Mouse (Mus musculus): ENCODE data around the gene Alkbh8. TPM values are rescaled to one million over a fixed set of nuclear protein-coding genes. Genes with fewer than 3 reads are reported as not detected.
A peak's percentile ranks its signal among the peaks of the same experiment; 100 is the strongest.
"Not testable (repeated sequence)": the region's sequence is repeated elsewhere in the genome, so short reads cannot be mapped to it uniquely, and the experiment has no call there.

Alkbh8 gene
- polyA plus RNA-seq, 1 experiment from 2014 or later = 61.6 TPM

- DNase-seq (ENCODE audit: low spot score) (no peak), ATAC-seq (ENCODE audit: low FRiP score) (no peak)
- no peak overlapping the region for H3K4me2 ChIP-seq (replicated peaks)
- H3K4me1 ChIP-seq (replicated peaks; ENCODE audit: control insufficient read depth, insufficient read depth, low read length) = no peaks in the 10 kb centered on the region
- no peaks in the 10 kb centered on the region for H3K27me3 ChIP-seq (ENCODE audit: control insufficient read depth, insufficient read depth, low read length)
- H3K9ac ChIP-seq = no peak overlapping the region
- H3K9me3 ChIP-seq (ENCODE audit: control insufficient read depth, low read length) = no peaks in the 10 kb centered on the region
- H3K4me3 ChIP-seq (replicated peaks; ENCODE audit: low read length) = no peak overlapping the region
- H3K36me3 ChIP-seq (replicated peaks; ENCODE audit: control insufficient read depth, insufficient read depth) = peaks cover 67% of the 10 kb centered on the region
- no peak overlapping the region for H3K27ac ChIP-seq
These were observed 10.2 kb downstream of the Alkbh8 start for GRCm38 (mm10) chr9:3345136-3345535.

- 77% methylated on average over 1 of the region's 1 CpGs for WGBS
- no peak for DNase-seq (ENCODE audit: low spot score)
- Histone ChIP-seq H3K27me3 (ENCODE audit: control insufficient read depth, insufficient read depth, low read length) (no peaks in the 10 kb centered on the region), H3K9ac (no peak overlapping the region), H3K4me2 (replicated peaks) (no peak overlapping the region), H3K4me1 (replicated peaks; ENCODE audit: control insufficient read depth, insufficient read depth, low read length) (no peaks in the 10 kb centered on the region), H3K27ac (no peak overlapping the region), H3K4me3 (replicated peaks; ENCODE audit: low read length) (no peak overlapping the region), H3K36me3 (replicated peaks; ENCODE audit: control insufficient read depth, insufficient read depth) (peaks cover 69% of the 10 kb centered on the region), H3K9me3 (ENCODE audit: control insufficient read depth, low read length) (no peaks in the 10 kb centered on the region)
- ATAC-seq (ENCODE audit: low FRiP score) = no peak
These were observed 11.0 kb downstream of the Alkbh8 start for GRCm38 (mm10) chr9:3345967-3346366.

- ATAC-seq (ENCODE audit: low FRiP score) = no peak
- 69% methylated on average over 1 of the region's 1 CpGs for WGBS
These were observed 15.1 kb downstream of the Alkbh8 start for GRCm38 (mm10) chr9:3350056-3350455.

GRCm38 (mm10) chr9:3376323-3376722 is 41.4 kb downstream of the Alkbh8 start:
- not testable (repeated sequence) for H3K4me1 ChIP-seq (replicated peaks; ENCODE audit: control insufficient read depth, insufficient read depth, low read length); DNase-seq (ENCODE audit: low spot score); H3K9ac ChIP-seq; H3K4me2 ChIP-seq (replicated peaks); H3K4me3 ChIP-seq (replicated peaks; ENCODE audit: low read length); ATAC-seq (ENCODE audit: low FRiP score); H3K27me3 ChIP-seq (ENCODE audit: control insufficient read depth, insufficient read depth, low read length); H3K27ac ChIP-seq; H3K9me3 ChIP-seq (ENCODE audit: control insufficient read depth, low read length)
- peaks cover 23% of the 10 kb centered on the region for H3K36me3 ChIP-seq (replicated peaks; ENCODE audit: control insufficient read depth, insufficient read depth)
- 44% methylated on average over 1 of the region's 1 CpGs for WGBS

More at GRCm38 (mm10) chr9:3350056-3350455, 15.1 kb downstream of the Alkbh8 start:
- no peak overlapping the region for H3K4me3 ChIP-seq (replicated peaks; ENCODE audit: low read length)
- no peaks in the 10 kb centered on the region for H3K9me3 ChIP-seq (ENCODE audit: control insufficient read depth, low read length)
- H3K4me2 ChIP-seq (replicated peaks) = no peak overlapping the region
- H3K36me3 ChIP-seq (replicated peaks; ENCODE audit: control insufficient read depth, insufficient read depth) = peaks cover 62% of the 10 kb centered on the region
- H3K9ac ChIP-seq = no peak overlapping the region
- no peaks in the 10 kb centered on the region for H3K27me3 ChIP-seq (ENCODE audit: control insufficient read depth, insufficient read depth, low read length)
- H3K4me1 ChIP-seq (replicated peaks; ENCODE audit: control insufficient read depth, insufficient read depth, low read length) = no peaks in the 10 kb centered on the region
- no peak overlapping the region for H3K27ac ChIP-seq
- DNase-seq (ENCODE audit: low spot score) = no peak

- Histone ChIP-seq H3K4me2 (replicated peaks) (peak within 1 kb of the TSS; percentile 54), H3K27ac (peak within 1 kb of the TSS; percentile 23; the same call in 1 of the 2 replicates), H3K36me3 (replicated peaks; ENCODE audit: control insufficient read depth, insufficient read depth) (no peaks in the 10 kb centered on the region), H3K9me3 (ENCODE audit: control insufficient read depth, low read length) (no peaks in the 10 kb centered on the region), H3K9ac (peak within 1 kb of the TSS; percentile 67), H3K4me1 (replicated peaks; ENCODE audit: control insufficient read depth, insufficient read depth, low read length) (no peaks in the 10 kb centered on the region), H3K27me3 (ENCODE audit: control insufficient read depth, insufficient read depth, low read length) (no peaks in the 10 kb centered on the region), H3K4me3 (replicated peaks; ENCODE audit: low read length) (peak within 1 kb of the TSS; percentile 59)
- peak; percentile 96 for ATAC-seq (ENCODE audit: low FRiP score)
- under 1% methylated on average over 28 of the region's 28 CpGs for WGBS
- peak; percentile 94 for DNase-seq (ENCODE audit: low spot score)
These were observed 68.6 kb downstream of the Alkbh8 start, which contains the start of gene Cwf19l2 for GRCm38 (mm10) chr9:3403251-3404208. TSS of gene Cwf19l2 (plus strand) at chr9:3403592.

GRCm38 (mm10) chr9:3404372-3404771 is 69.4 kb downstream of the Alkbh8 start:
- peak; percentile 24 for DNase-seq (ENCODE audit: low spot score)
- H3K27ac ChIP-seq = peak overlapping the region; percentile 23; the same call in 1 of the 2 replicates
- H3K36me3 ChIP-seq (replicated peaks; ENCODE audit: control insufficient read depth, insufficient read depth) = no peaks in the 10 kb centered on the region
- H3K27me3 ChIP-seq (ENCODE audit: control insufficient read depth, insufficient read depth, low read length) = no peaks in the 10 kb centered on the region
- no peaks in the 10 kb centered on the region for H3K4me1 ChIP-seq (replicated peaks; ENCODE audit: control insufficient read depth, insufficient read depth, low read length)
- H3K9me3 ChIP-seq (ENCODE audit: control insufficient read depth, low read length) = no peaks in the 10 kb centered on the region
- WGBS = 1% methylated on average over 13 of the region's 13 CpGs
- H3K4me2 ChIP-seq (replicated peaks) = peak overlapping the region; percentile 54
- H3K4me3 ChIP-seq (replicated peaks; ENCODE audit: low read length) = peak overlapping the region; percentile 59
- peak overlapping the region; percentile 67 for H3K9ac ChIP-seq
- ATAC-seq (ENCODE audit: low FRiP score) = peak; percentile 32; the same call in 1 of the 2 replicates

- DNase-seq (ENCODE audit: low spot score); H3K36me3 ChIP-seq (replicated peaks; ENCODE audit: control insufficient read depth, insufficient read depth); H3K9me3 ChIP-seq (ENCODE audit: control insufficient read depth, low read length); ATAC-seq (ENCODE audit: low FRiP score); H3K9ac ChIP-seq; H3K27me3 ChIP-seq (ENCODE audit: control insufficient read depth, insufficient read depth, low read length); H3K4me1 ChIP-seq (replicated peaks; ENCODE audit: control insufficient read depth, insufficient read depth, low read length); H3K4me3 ChIP-seq (replicated peaks; ENCODE audit: low read length); H3K27ac ChIP-seq; H3K4me2 ChIP-seq (replicated peaks): not testable (repeated sequence)
- WGBS = 78% methylated on average over 6 of the region's 6 CpGs
These were observed 104.8 kb downstream of the Alkbh8 start for GRCm38 (mm10) chr9:3439555-3440300.
